Mouse (Mus musculus) lung, embryonic 14.5 days (tissue): ENCODE data around the gene Miga2. TPM values are rescaled to one million over a fixed set of nuclear protein-coding genes. Genes with fewer than 3 reads are reported as not detected.
"Not testable (repeated sequence)": the region's sequence is repeated elsewhere in the genome, so short reads cannot be mapped to it uniquely, and the experiment has no call there.

Experiments used
- ATAC-seq: fragments of 200-750 bp; cut with Nextera tagmentation; 2 replicates; pipeline ENCODE4 v1.8.0; 2017; ENCODE audit warnings: mild to moderate bottlenecking, moderate TSS enrichment, moderate library complexity; ENCODE audit not compliant: insufficient read depth
- DNase-seq: peaks from one replicate; pipeline ENCODE4 v3.0.0-alpha.2; 2015
- H3K27ac ChIP-seq: fragments of 300-500 bp; sonication (generic); 2 replicates; pipeline ENCODE4 v1.5.1; 2014; ENCODE audit warnings: low read depth, mild to moderate bottlenecking, moderate library complexity
- H3K27me3 ChIP-seq: fragments of 300-500 bp; sonication (generic); 2 replicates; pipeline ENCODE4 v1.6.1; 2014; ENCODE audit warnings: low read length, control low read depth; ENCODE audit not compliant: insufficient read depth
- H3K36me3 ChIP-seq: fragments of 300-500 bp; sonication (generic); 2 replicates; pipeline ENCODE4 v1.6.1; 2014; ENCODE audit warnings: control low read depth; ENCODE audit not compliant: insufficient read depth
- H3K4me1 ChIP-seq: fragments of 300-500 bp; sonication (generic); 2 replicates; pipeline ENCODE4 v1.6.1; 2014; ENCODE audit warnings: antibody characterized with exemption, control low read depth; ENCODE audit not compliant: insufficient read depth
- H3K4me2 ChIP-seq: fragments of 300-500 bp; sonication (generic); 2 replicates; pipeline ENCODE4 v1.6.1; 2014; ENCODE audit warnings: mild to moderate bottlenecking
- H3K4me3 ChIP-seq: fragments of 300-500 bp; sonication (generic); 2 replicates; pipeline ENCODE4 v1.5.1; 2014; ENCODE audit warnings: low read depth, low read length
- H3K9ac ChIP-seq: fragments of 300-500 bp; sonication (generic); 2 replicates; pipeline ENCODE4 v1.6.1; 2014
- H3K9me3 ChIP-seq: fragments of 300-500 bp; sonication (generic); 2 replicates; pipeline ENCODE4 v1.6.1; 2016; ENCODE audit warnings: low read depth, low read length, control low read depth
- CTCF ChIP-seq: IDR thresholded peaks from 2 replicates; pipeline ENCODE4 v1.5.1; 2016; ENCODE audit warnings: antibody characterized with exemption, low read depth
- WGBS: fragments of 180-500 bp; shearing (Covaris S2); extraction: QIAGEN DNeasy Blood & Tissue Kit; methylation state at CpG from one replicate; pipeline ENCODE4 v1.1.7; 2014; 5-methylcytosine and 5-hydroxymethylcytosine counted together
- polyA plus RNA-seq: library from polyadenylated mRNA; unstranded; fragments of >200 nt; fragmentation: Nextera tagmentation; extraction: Ambion mirVana; gene quantifications from 2 replicates; pipeline ENCODE4 v1.2.1, GENCODE M21; 2014

Miga2 gene
- polyA plus RNA-seq, 1 experiment from 2014 or later: 24.5 TPM

- Histone ChIP-seq H3K9me3 (no peaks in the 10 kb centered on the region), H3K9ac (peak overlapping the region; percentile 91), H3K36me3 (0 out of 2 replicates have a peak, but pooled peaks cover 4% of the 10 kb centered on the region), H3K27ac (no peak overlapping the region), H3K4me3 (peak overlapping the region; percentile 93), H3K4me2 (peak overlapping the region; percentile 92), H3K27me3 (no peaks in the 10 kb centered on the region), H3K4me1 (peaks cover 13% of the 10 kb centered on the region; the same call in 1 of the 2 replicates)
- 50% methylated on average over 5 of the region's 5 CpGs for WGBS
- no peak for DNase-seq
- ATAC-seq: 0 out of 2 replicates have a peak, but pooled peaks have one; percentile 4
- TF ChIP-seq CTCF: no peak
Observed at GRCm38 (mm10) chr2:30414681-30415080, 50.6 kb downstream of the Miga2 start.

- peak; percentile 93 for DNase-seq
- peak within 1 kb of the TSS; percentile 92 for H3K4me2 ChIP-seq
- no peaks in the 10 kb centered on the region for H3K9me3 ChIP-seq
- peak; percentile 93 for ATAC-seq
- H3K4me3 ChIP-seq: peak within 1 kb of the TSS; percentile 93
- peak within 1 kb of the TSS; percentile 98 for H3K27ac ChIP-seq
- H3K4me1 ChIP-seq: peaks cover 13% of the 10 kb centered on the region; the same call in 1 of the 2 replicates
- no peak for TF ChIP-seq CTCF
- peak within 1 kb of the TSS; percentile 91 for H3K9ac ChIP-seq
- H3K27me3 ChIP-seq: no peaks in the 10 kb centered on the region
- under 1% methylated on average over 57 of the region's 58 CpGs for WGBS
- H3K36me3 ChIP-seq: no peaks in the 10 kb centered on the region
Observed at GRCm38 (mm10) chr2:30415157-30415935, 51.3 kb downstream of the Miga2 start, which contains the start of gene Crat. Gene Crat (minus strand): TSS chr2:30415813.

DNA sequence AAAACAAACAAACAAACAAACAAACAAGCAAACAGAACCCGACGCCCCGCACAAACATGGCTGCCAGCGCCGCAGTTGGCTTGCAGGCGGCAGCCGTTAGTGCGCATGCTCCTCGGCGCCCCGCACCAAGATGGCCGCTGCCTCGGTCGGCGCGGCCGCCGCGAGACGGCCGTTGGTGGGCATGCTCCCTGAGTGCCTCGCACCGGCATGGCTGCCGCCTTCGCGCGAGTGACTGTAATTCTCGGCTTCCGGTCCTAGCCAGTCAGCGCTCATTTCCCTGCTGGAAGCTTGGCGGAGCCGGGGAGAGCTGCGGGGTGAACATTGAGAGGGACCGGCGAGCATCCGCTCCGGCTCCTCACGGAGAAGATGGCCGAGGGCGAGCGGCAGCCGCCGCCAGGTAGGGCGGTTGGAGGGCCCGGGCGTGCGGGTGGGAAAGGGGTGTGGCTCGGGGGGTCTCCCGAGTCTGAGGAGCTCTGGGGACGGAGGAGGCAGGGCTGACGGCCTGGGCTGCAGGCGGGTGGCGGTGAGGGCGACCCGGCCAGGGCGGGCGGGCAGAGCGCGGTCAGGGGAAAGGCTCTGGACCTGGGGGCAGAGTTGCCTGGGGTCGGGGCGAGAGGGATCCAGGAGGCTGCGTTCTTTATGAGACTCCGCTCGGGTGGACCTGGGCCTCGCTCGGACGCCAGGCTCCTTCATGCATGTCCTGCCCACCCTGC, 52.1 kb downstream of the Miga2 start, which contains the start of gene Ptpa:
Ptpa (plus strand) TSS at position 104 of the 713 bp plus-strand sequence.
- H3K36me3 ChIP-seq: peaks cover 2% of the 10 kb centered on the region; the same call in 1 of the 2 replicates
- peak; percentile 91 for ATAC-seq
- H3K9ac ChIP-seq: peak within 1 kb of the TSS; percentile 91
- H3K27ac ChIP-seq: peak within 1 kb of the TSS; percentile 98
- peak within 1 kb of the TSS; percentile 92 for H3K4me2 ChIP-seq
- H3K4me1 ChIP-seq: peaks cover 13% of the 10 kb centered on the region; the same call in 1 of the 2 replicates
- no peaks in the 10 kb centered on the region for H3K9me3 ChIP-seq
- peak within 1 kb of the TSS; percentile 93 for H3K4me3 ChIP-seq
- no peaks in the 10 kb centered on the region for H3K27me3 ChIP-seq
- under 1% methylated on average over 66 of the region's 67 CpGs for WGBS
- peak; percentile 96 for DNase-seq
- no peak for TF ChIP-seq CTCF

- H3K4me2 ChIP-seq: peak overlapping the region; percentile 92
- DNase-seq (peak; percentile 48), ATAC-seq (no peak)
- H3K27ac ChIP-seq: peak overlapping the region; percentile 98
- TF ChIP-seq CTCF: no peak
- H3K27me3 ChIP-seq: no peaks in the 10 kb centered on the region
- H3K9ac ChIP-seq: peak overlapping the region; percentile 91
- peaks cover 7% of the 10 kb centered on the region; the same call in 1 of the 2 replicates for H3K36me3 ChIP-seq
- no peaks in the 10 kb centered on the region for H3K9me3 ChIP-seq
- H3K4me3 ChIP-seq: peak overlapping the region; percentile 93
- H3K4me1 ChIP-seq: peaks cover 13% of the 10 kb centered on the region; the same call in 1 of the 2 replicates
- 0% methylated on average over 7 of the region's 7 CpGs for WGBS
Observed at GRCm38 (mm10) chr2:30416649-30416965, 52.6 kb downstream of the Miga2 start.

DNA sequence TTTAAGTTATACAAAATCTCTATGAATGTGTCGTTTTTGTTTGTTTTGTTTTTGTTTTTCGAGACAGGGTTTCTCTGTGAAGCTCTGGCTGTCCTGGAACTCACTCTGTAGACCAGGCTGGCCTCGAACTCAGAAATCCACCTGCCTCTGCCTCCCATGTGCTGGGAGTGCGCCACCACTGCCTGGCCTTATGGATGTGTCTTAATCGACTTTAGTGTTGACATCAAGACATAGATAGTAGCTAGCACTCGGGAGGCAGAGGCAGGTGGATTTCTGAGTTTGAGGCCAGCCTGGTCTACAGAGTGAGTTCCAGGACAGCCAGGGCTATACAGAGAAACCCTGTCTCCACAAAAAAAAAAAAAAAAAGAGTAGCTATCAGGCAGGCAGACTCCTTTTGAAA, 53.1 kb downstream of the Miga2 start:
- not testable (repeated sequence) for DNase-seq, ATAC-seq, H3K27ac ChIP-seq, H3K9me3 ChIP-seq, H3K36me3 ChIP-seq, H3K9ac ChIP-seq, H3K27me3 ChIP-seq
- H3K4me3 ChIP-seq: peak overlapping the region; percentile 93
- peak overlapping the region; percentile 92 for H3K4me2 ChIP-seq
- 74% methylated on average over 6 of the region's 6 CpGs for WGBS
- H3K4me1 ChIP-seq: peaks cover 13% of the 10 kb centered on the region; the same call in 1 of the 2 replicates

DNA sequence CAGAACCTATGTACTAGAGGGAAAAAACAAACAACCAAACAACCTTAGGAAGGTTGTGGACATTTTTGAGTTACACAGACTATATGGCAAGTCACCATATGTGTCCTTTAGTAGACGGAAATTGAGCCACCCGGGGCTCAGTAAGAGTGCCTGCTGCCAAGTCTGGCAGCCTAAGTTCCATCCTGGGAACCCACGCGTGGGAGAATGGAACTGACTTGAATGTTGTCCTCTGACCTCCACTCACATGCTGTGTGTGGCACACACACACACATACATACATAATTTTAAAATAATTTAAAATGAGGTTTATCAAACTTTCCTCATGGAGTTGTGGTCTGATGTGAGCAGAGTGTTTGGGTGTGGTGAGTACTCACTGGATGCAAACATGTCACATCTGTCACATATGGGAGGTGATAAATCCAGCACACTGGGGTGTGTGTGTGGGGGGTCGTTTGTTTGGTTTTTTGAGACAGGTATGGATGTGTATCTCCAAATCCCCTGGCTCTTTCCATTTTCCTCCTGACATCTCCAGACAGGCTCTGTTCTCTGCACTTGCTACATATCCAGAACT, 53.6 kb downstream of the Miga2 start:
- peak; percentile 19 for DNase-seq
- Histone ChIP-seq H3K4me2 (peak overlapping the region; percentile 92), H3K27ac (peak overlapping the region; percentile 54; the same call in 1 of the 2 replicates), H3K9ac (0 out of 2 replicates have a peak overlapping the region, but pooled peaks have one; percentile 39), H3K9me3 (no peaks in the 10 kb centered on the region), H3K27me3 (no peaks in the 10 kb centered on the region), H3K4me3 (0 out of 2 replicates have a peak overlapping the region, but pooled peaks have one; percentile 1), H3K36me3 (peaks cover 7% of the 10 kb centered on the region; the same call in 1 of the 2 replicates), H3K4me1 (peaks cover 13% of the 10 kb centered on the region; the same call in 1 of the 2 replicates)
- no peak for ATAC-seq
- WGBS: 55% methylated on average over 5 of the region's 5 CpGs
- no peak for TF ChIP-seq CTCF
